Mouse (Mus musculus): ENCODE results near the gene Tdpoz3.
"Not testable (repeated sequence)": the region's sequence is repeated elsewhere in the genome, so short reads cannot be mapped to it uniquely, and the experiment has no call there.

Gene Tdpoz3

GRCm38 (mm10) chr3:93825720-93826119 lies at the start of gene Tdpoz3:
Tdpoz3 (plus strand) TSS chr3:93826020.
- not testable (repeated sequence) for DNase-seq (ENCODE audit: extremely low read depth, low read depth)

- not testable (repeated sequence) for DNase-seq (ENCODE audit: extremely low read depth, low read depth)
These were observed 29.7 kb upstream of the Tdpoz3 start, which contains the start of gene Tdpoz4 for GRCm38 (mm10) chr3:93796098-93796497. Tdpoz4 (plus strand) TSS chr3:93796398.

GRCm38 (mm10) chr3:93813341-93813740 lies 12.5 kb upstream of the Tdpoz3 start:
- not testable (repeated sequence) for DNase-seq (ENCODE audit: extremely low read depth, low read depth)

- DNase-seq (ENCODE audit: extremely low read depth, low read depth) = not testable (repeated sequence)
These were observed 33.1 kb downstream of the Tdpoz3 start for GRCm38 (mm10) chr3:93858957-93859356.

- not testable (repeated sequence) for DNase-seq (ENCODE audit: extremely low read depth, low read depth)
These were observed 44.8 kb downstream of the Tdpoz3 start for GRCm38 (mm10) chr3:93870635-93871034.
